Mouse (Mus musculus) gastrocnemius, adult 2 months (tissue): ENCODE measurements around the gene Phactr4. TPM values are rescaled to one million over a fixed set of nuclear protein-coding genes. Genes with fewer than 3 reads are reported as not detected.

ENCODE experiments used
- DNase-seq: peaks from one replicate; pipeline ENCODE4 v3.0.0; 2022
- H3K27ac ChIP-seq: fragments of 200-600 bp; 2 replicates; pipeline ENCODE4 v1.8.1; 2022; ENCODE audit warnings: mild to moderate bottlenecking
- H3K4me3 ChIP-seq: fragments of 200-600 bp; 2 replicates; pipeline ENCODE4 v1.8.1; 2022; ENCODE audit warnings: mild to moderate bottlenecking, moderate library complexity
- CTCF ChIP-seq: fragments of 200-600 bp; IDR thresholded peaks from 2 replicates; pipeline ENCODE4 v1.8.1; 2022; ENCODE audit warnings: antibody characterized with exemption, mild to moderate bottlenecking, moderate library complexity
- intact Hi-C: fragments of 180-260 bp; cut with DNase I; formaldehyde crosslinking; loops from one replicate; pipeline ENCODE4 v1.15.1; 2025
- total RNA-seq, 2 experiments: library from RNA; stranded (reverse); gene quantifications; 2 replicates each; pipeline ENCODE4 v1.2.3; 2021

Phactr4 gene
- total RNA-seq, 2 experiments from 2014 or later = 14.6 to 15.6 TPM

DNA sequence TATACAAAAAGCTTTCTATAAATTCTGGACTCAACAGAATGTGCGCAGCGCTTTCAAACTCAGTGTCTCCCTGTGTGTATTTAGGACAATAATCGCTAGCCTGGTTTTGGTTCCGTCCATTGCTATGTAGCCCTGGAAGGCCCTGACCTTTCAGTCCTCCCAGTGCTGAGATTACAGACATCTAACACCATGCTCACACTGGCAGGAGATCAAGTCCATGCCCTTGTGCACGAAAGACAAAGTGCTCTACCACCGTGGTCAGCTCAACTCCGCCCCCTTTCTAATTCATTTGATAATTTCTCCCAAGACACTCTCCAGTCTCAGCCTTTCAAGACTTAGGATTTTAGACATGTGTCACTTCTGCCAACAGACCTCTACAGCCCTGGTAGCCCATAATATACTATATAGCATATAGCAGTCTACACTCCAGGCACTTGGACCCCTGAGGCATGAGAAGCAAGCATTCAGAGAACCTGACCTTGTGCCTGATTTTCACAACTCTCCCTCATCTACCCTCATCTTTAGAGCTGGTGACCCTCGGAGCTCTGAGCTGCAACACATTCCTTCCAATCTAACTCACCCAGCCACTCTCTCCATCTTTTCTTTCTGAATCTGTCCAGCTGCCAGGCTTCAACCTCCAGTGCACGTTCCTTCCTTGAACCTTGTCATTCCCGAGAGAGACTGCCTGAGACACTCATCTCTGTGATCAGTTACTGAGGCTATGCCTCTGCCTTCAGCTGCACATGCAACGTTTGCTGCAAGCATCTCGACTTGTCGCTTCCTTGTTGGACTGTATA, 15.7 kb downstream of the Phactr4 start:
- peak; percentile 76 for DNase-seq
- no peak for TF ChIP-seq CTCF
- intact Hi-C loops = loop anchor here (5.0 kb wide), 2 partner anchors 39 to 54 kb away; partner anchors contain the start of gene Rcc1
- Histone ChIP-seq H3K4me3 (peak overlapping the region; percentile 7; the same call in 1 of the 2 replicates), H3K27ac (peak overlapping the region; percentile 80)

DNA sequence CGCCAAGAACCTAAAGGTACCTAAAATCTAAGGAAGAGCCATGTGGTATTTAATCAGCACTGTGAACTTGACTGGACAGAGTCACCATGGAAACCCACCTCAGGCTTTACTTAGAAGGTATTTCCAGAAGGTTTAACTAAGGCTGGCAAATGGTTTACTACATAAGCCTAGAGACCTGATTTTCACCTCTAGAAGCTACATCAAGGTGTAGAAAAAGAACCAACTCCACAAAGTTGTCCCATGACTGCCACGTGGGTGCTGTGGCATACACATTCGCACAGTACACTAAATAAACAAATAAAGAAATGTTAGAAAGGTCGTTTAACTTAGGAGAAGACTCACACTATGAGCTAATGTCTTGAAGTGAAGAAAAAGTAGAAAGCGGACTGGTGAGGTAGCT, 17.7 kb downstream of the Phactr4 start:
- DNase-seq = no peak
- Histone ChIP-seq H3K4me3 (no peak overlapping the region), H3K27ac (no peak overlapping the region)
- TF ChIP-seq CTCF = no peak
- intact Hi-C loops = no loop called here

DNA sequence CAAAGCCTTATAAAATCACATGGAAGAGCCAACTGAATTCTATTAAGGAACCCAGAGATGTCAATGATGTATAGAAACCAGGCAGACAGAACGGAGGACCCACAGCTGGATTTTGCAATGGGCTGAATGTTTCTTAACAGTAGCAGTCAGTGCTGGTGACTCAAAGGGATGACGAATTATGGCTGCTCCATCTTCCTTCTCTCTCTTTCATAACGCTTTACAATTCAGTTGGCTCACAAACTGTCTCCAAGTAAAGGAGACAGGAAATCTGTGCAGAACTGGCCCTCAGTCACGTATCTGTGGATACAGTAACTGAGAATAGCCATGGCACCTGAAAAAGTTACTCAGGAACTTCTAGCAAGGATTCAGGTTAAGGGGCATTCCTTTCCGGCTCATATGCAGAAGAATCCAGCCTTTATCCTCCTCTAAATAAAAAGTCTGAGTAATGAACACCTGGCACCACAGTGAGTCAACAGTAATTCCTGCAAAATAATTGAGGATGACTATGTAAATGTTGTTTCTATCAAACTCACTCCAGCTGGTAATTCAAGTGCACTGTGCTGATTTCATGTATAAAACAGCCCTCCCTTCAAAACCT, 19.1 kb downstream of the Phactr4 start:
- TF ChIP-seq CTCF = no peak
- peak overlapping the region; percentile 24; the same call in 1 of the 2 replicates for H3K27ac ChIP-seq
- no peak for DNase-seq
- H3K4me3 ChIP-seq = no peak overlapping the region
- intact Hi-C loops = no loop called here

DNA sequence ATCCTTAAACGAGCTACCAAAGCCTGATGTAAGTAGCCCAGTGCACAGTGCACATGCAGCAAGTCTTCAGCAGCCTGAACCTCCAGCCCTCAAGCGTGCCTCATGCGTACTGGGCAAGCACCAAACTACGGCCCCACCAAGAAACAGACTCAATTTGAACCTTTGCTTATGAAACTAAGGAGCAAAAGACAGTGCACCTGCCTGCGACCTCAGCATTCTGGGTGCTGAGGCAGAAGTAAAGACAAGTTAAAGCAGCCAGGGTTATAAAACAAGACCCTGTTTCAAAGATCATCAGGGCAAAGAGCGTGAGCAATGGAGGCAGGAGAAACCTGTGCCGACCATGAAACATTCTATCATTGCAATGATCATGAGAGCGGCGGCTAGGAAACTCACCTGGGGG, 21.3 kb downstream of the Phactr4 start:
- Histone ChIP-seq H3K4me3 (no peak overlapping the region), H3K27ac (no peak overlapping the region)
- no peak for TF ChIP-seq CTCF
- DNase-seq = no peak
- intact Hi-C loops = no loop called here

DNA sequence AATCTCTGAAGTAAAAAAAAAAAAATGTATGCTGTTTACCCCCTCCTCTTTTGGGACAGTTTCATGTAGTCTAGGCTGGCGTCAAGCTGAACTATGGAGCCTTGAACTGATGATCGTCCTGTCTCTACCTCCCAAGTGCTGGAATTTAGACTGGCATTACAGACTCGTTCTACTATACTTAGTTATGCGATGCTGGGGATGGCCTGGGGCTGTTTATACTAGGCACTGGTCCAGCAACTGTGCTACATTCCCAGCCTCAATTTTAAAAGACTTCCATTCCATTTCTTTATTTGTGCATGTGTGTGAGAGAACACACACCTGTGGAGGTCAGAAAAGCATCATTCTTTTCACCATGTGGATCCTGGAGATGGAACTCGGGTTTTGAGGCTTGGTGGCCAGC, 23.4 kb downstream of the Phactr4 start:
- Histone ChIP-seq H3K27ac (no peak overlapping the region), H3K4me3 (no peak overlapping the region)
- no peak for DNase-seq
- no peak for TF ChIP-seq CTCF
- intact Hi-C loops = no loop called here

DNA sequence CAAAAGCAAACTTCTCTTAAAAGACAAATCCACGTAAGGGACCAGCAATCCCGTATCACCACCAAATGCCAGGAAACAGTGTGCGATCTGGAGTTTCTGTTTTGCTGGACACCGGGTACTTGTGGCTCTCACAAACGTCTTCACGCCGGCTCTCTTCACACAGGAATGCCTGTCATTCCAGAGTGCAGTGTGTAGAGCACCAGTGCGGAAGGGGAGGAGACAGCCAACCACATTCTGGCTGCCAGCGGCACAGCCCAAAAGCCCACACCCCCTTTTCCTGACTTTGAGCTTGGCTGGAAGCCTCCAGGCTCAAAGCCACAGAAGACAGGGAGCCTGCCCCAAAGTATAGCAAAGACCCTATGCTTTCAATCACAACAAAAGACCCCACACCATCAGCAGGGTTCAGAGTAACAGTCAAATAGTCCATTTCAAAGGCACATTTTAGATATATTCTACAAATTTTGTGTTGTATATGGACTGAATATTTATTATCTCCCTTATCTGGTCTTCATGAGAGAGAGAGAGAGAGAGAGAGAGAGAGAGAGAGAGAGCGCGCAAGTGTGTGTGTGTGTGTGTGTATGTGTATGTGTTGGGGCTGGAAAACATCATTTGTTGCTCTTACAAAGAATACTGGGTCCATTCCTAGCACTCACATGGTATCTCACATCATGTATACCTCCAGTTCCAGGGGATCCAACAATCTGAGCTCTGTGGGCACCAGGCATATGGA, 24.1 kb downstream of the Phactr4 start:
- TF ChIP-seq CTCF = no peak
- H3K27ac ChIP-seq = peak overlapping the region; percentile 78
- peak overlapping the region; percentile 73 for H3K4me3 ChIP-seq
- DNase-seq = peak; percentile 82
- intact Hi-C loops = no loop called here

DNA sequence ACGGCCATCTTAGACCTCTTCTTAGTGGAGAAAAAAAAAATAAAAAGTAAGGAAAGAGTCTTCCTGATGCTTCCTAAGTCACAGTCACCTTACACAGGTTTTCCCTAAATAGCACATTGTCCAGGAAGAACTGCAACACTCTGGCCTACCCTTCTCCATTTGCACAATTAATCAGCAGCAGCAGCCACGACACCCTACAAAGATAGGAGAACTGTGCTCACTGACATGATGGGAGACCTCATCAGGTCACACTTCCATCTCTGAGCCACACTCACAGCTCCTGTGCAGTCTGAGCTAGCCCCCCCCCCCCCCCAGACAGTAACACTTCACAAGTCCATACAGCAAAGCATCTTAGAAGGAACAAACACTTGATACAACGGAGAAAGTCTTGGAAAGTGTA, 25.2 kb downstream of the Phactr4 start:
- no peak for TF ChIP-seq CTCF
- intact Hi-C loops = no loop called here
- peak overlapping the region; percentile 73 for H3K4me3 ChIP-seq
- no peak for DNase-seq
- H3K27ac ChIP-seq = peak overlapping the region; percentile 78

DNA sequence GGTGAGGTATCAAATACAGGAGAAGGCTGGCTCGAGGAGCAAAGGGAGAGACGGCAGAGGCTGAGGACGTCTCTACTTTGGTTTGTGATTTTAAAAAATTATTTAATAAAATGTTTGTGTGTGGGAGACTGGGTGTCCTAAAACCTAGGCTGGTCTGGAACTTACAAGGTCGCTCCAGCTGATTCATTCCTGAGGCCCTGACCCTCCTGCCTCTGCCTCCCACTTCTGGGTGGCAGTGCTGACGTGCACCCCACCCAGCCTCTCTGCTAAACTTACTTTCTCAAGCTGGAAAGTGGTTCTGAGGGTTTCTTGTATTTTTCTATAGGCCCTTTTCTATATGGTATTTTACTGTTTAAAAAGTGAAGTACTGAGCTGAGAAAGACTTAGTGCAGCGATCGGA, 26.0 kb downstream of the Phactr4 start:
- Histone ChIP-seq H3K27ac (no peak overlapping the region), H3K4me3 (peak overlapping the region; percentile 25)
- intact Hi-C loops = no loop called here
- TF ChIP-seq CTCF = no peak
- DNase-seq = no peak

DNA sequence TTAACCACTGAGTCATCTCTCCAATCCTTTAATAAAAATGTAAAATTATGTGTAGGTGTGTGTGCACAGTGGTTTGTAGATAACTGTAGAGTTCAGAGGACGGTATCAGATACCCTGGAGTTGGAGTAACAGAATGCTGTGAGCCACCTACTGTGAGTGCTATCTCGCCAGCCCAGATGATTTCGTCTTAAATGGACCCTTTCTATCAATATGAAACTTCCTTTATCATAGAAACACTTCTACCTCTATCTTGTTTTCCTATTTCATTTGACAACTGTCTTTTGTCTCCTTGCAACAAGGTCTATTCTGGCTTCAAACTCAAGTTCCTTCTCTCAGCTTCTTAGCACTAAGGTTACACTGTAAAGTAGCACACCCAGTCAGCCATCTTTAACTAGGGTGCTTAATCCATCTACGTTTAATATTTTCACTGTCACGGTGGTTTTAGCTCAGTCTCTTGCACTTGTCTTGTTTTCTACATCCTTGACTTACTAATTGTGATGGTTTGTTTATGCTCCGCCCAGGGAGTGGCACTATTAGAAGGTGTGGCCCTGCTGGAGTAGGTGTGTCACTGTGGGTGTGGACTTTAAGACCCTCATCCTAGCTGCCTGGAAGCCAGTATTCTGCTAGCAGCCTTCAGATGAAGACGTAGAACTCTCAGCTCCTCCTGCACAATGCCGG, 31.1 kb downstream of the Phactr4 start:
- Histone ChIP-seq H3K4me3 (no peak overlapping the region), H3K27ac (no peak overlapping the region)
- intact Hi-C loops = no loop called here
- TF ChIP-seq CTCF = no peak
- no peak for DNase-seq

DNA sequence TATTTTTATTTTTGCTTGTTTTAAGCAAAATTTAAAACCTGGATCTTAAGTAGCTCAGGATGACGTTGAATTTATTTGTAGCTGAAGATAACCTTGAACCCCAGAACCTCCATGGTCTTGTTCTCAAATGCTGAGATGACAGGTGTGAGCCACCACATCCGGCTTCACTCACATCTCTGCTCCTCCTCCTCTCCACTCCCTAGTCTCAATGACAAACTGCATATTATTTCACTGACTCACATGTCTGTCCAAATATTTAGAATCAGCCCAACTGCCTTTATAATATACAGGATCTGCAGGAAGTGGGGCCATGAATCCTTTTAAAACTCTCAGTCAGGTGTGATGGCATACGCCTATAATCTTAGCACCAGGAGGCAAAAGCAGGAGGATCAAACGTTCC, 33.0 kb downstream of the Phactr4 start:
- DNase-seq = no peak
- Histone ChIP-seq H3K27ac (no peak overlapping the region), H3K4me3 (no peak overlapping the region)
- TF ChIP-seq CTCF = no peak
- intact Hi-C loops = no loop called here

DNA sequence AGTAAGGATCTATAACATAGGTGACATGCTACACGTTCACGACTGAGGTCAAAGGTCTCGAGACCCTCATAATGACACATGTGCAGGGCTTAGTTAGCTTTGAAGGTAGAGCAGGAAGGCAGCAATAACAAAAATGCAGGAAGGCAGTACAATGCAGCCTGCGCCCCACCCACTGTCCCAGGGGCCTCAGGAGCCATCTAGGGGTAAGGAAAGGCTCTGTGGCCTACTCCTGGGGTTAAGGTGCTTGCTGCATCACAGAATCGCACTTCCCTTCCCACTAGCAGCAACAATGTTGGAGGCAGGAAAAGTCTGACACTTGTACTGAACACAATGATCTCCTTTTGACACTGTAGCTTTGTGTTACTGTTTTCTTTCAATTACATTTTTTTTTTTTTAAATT, 34.7 kb downstream of the Phactr4 start:
- Histone ChIP-seq H3K4me3 (no peak overlapping the region; the same call in 1 of the 2 replicates), H3K27ac (peak overlapping the region; percentile 74)
- peak; percentile 36 for DNase-seq
- intact Hi-C loops = no loop called here
- no peak for TF ChIP-seq CTCF

DNA sequence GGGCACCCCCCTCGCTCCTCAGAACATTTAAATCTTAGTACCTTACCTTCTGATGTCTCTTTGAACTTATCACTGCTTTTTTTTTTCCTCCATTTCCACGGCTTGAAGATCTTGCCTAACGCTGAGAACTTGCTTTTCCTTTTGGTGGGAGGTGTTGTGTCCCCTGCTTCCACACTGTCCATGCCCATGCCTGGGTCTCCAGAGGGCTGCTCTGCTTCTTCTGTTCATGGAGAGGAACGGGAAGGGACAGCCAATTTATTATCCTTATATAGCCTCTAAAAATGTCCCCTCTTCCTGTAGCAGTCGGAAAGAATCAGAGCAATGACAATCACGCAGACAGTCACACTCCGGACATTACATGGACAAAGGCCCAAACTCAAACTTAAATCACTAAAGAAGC, 35.4 kb downstream of the Phactr4 start:
- no peak for DNase-seq
- no peak for TF ChIP-seq CTCF
- peak overlapping the region; percentile 74 for H3K27ac ChIP-seq
- peak overlapping the region; percentile 38 for H3K4me3 ChIP-seq
- intact Hi-C loops = no loop called here
